8 mouse cellular contexts compared by ENCODE assay signal in genomic region chr11:98970191-98970925, GRCm38 (mm10). TPM values are rescaled to one million over a fixed set of nuclear protein-coding genes. Genes with fewer than 3 reads are reported as not detected.
DNase-seq lines count a peak whose midpoint lies in the region; ATAC-seq and TF ChIP-seq lines count a peak whose summit lies in the region.

No protein-coding gene starts in this region.

- peaks cover 65% of the 10 kb centered on the region for H3K4me1 ChIP-seq in midbrain, embryonic 10.5 days
- H3K4me1 ChIP-seq in midbrain, postnatal 0 days (ENCODE audit: insufficient read depth, low read length) = peaks cover 11% of the 10 kb centered on the region
- H3K4me1 ChIP-seq in kidney, adult 2 months (ENCODE audit: control insufficient read depth, insufficient read depth, low read length) = peaks cover 14% of the 10 kb centered on the region; the same call in 1 of the 2 replicates
- peaks cover 70% of the 10 kb centered on the region for H3K4me1 ChIP-seq in neural tube, embryonic 15.5 days

- DNase-seq in CD4-positive, CD25-positive, alpha-beta regulatory T cell, adult 2 months (ENCODE audit: low read depth, low spot score) = peak; percentile 30
- no peak for DNase-seq in midbrain, embryonic 10.5 days (ENCODE audit: low spot score)
- DNase-seq in midbrain, postnatal 0 days (ENCODE audit: low spot score) = no peak
- DNase-seq in kidney, adult 2 months = peak; percentile 94
- no peak for DNase-seq in layer of hippocampus, postnatal 36 days

- no peak overlapping the region for H3K9ac ChIP-seq in midbrain, postnatal 0 days (replicated peaks; ENCODE audit: low read length, poor library complexity, severe bottlenecking)
- no peak overlapping the region for H3K9ac ChIP-seq in neural tube, embryonic 15.5 days (replicated peaks)

- TF ChIP-seq CTCF in midbrain, postnatal 0 days (IDR thresholded peaks at IDR 0.05) = no peak
- TF ChIP-seq CTCF in kidney, adult 2 months (conservative IDR thresholded peaks at IDR 0.05; ENCODE audit: insufficient read depth, insufficient read length, low read depth, low read length) = no peak

- H3K27me3 ChIP-seq in midbrain, embryonic 10.5 days (ENCODE audit: low read depth, poor library complexity, severe bottlenecking) = peaks cover 28% of the 10 kb centered on the region
- H3K27me3 ChIP-seq in midbrain, postnatal 0 days (ENCODE audit: insufficient read depth, low read length) = no peaks in the 10 kb centered on the region
- no peaks in the 10 kb centered on the region for H3K27me3 ChIP-seq in kidney, adult 2 months (replicated peaks; ENCODE audit: control insufficient read depth, insufficient read depth, low read length)
- H3K27me3 ChIP-seq in neural tube, embryonic 15.5 days (replicated peaks) = no peaks in the 10 kb centered on the region

- no peak for ATAC-seq in CD4-positive, CD25-positive, alpha-beta regulatory T cell, adult 4 months
- no peak for ATAC-seq in midbrain, postnatal 0 days (ENCODE audit: low FRiP score)
- ATAC-seq in neural tube, embryonic 15.5 days (ENCODE audit: low FRiP score) = no peak
- no peak for ATAC-seq in frontal cortex, adult (ENCODE audit: low TSS enrichment)

- peaks cover 60% of the 10 kb centered on the region for H3K36me3 ChIP-seq in midbrain, embryonic 10.5 days
- H3K36me3 ChIP-seq in midbrain, postnatal 0 days (ENCODE audit: insufficient read depth, low read length) = peaks cover 20% of the 10 kb centered on the region
- H3K36me3 ChIP-seq in kidney, adult 2 months (ENCODE audit: control insufficient read depth, insufficient read depth, low read length) = no peaks in the 10 kb centered on the region
- peaks cover 26% of the 10 kb centered on the region for H3K36me3 ChIP-seq in neural tube, embryonic 15.5 days

- peak overlapping the region; percentile 85 for H3K27ac ChIP-seq in midbrain, embryonic 10.5 days (replicated peaks)
- no peak overlapping the region for H3K27ac ChIP-seq in midbrain, postnatal 0 days (ENCODE audit: low read depth, low read length)
- no peak overlapping the region for H3K27ac ChIP-seq in kidney, adult 2 months (ENCODE audit: insufficient read depth, low read depth, low read length)
- H3K27ac ChIP-seq in neural tube, embryonic 15.5 days (replicated peaks) = peak overlapping the region; percentile 83

- H3K4me2 ChIP-seq in midbrain, postnatal 0 days (ENCODE audit: low read depth, low read length, poor library complexity, severe bottlenecking) = no peak overlapping the region
- H3K4me2 ChIP-seq in neural tube, embryonic 15.5 days = peak overlapping the region; percentile 43

- H3K4me3 ChIP-seq in midbrain, embryonic 10.5 days = peak overlapping the region; percentile 46; the same call in 1 of the 2 replicates
- no peak overlapping the region for H3K4me3 ChIP-seq in midbrain, postnatal 0 days (ENCODE audit: low read depth, low read length)
- no peak overlapping the region for H3K4me3 ChIP-seq in kidney, adult 2 months (ENCODE audit: insufficient read depth, low read depth, low read length)
- H3K4me3 ChIP-seq in neural tube, embryonic 15.5 days (replicated peaks) = no peak overlapping the region

- H3K9me3 ChIP-seq in midbrain, embryonic 10.5 days (replicated peaks) = no peaks in the 10 kb centered on the region
- H3K9me3 ChIP-seq in midbrain, postnatal 0 days (ENCODE audit: low read length) = no peaks in the 10 kb centered on the region
- no peaks in the 10 kb centered on the region for H3K9me3 ChIP-seq in neural tube, embryonic 15.5 days (replicated peaks)

- 76% methylated on average over 29 of the region's 29 CpGs for WGBS in midbrain, embryonic 10.5 days
- 66% methylated on average over 29 of the region's 29 CpGs for WGBS in midbrain, postnatal 0 days
- WGBS in kidney, adult 2 months = 59% methylated on average over 29 of the region's 29 CpGs
- 35% methylated on average over 29 of the region's 29 CpGs for WGBS in neural tube, embryonic 15.5 days

- TF ChIP-seq POLR2A in kidney, adult 2 months (IDR thresholded peaks at IDR 0.05; ENCODE audit: low read depth, low read length) = no peak

RNA-seq across cellular contexts. Expression of gene Gjd3, which starts 12.5 kb away (rescaled TPM):
- polyA plus RNA-seq in CD4-positive, CD25-positive, alpha-beta regulatory T cell, adult 4 months (2017; shearing (Covaris generic)) = not detected
- 0.16 TPM in 1 of 2 replicates, not detected in the other for polyA plus RNA-seq in midbrain, embryonic 10.5 days (2016; fragmentation: Nextera tagmentation; extraction: Ambion mirVana)
- 3.0 and 5.1 TPM in 2 replicates for total RNA-seq in midbrain, postnatal 0 days (2014; rRNA removed)
- polyA plus RNA-seq in midbrain, postnatal 0 days (2015; fragmentation: Nextera tagmentation; extraction: Ambion mirVana) = 4.5 and 5.1 TPM in 2 replicates
- 0.34 and 0.57 TPM in 2 replicates for polyA plus RNA-seq in kidney, adult 2 months (2012; rRNA removed)
- 2.2 and 3.0 TPM in 2 replicates for polyA plus RNA-seq in neural tube, embryonic 15.5 days (2015; fragmentation: Nextera tagmentation; extraction: Ambion mirVana)
- total RNA-seq in layer of hippocampus, postnatal 36 days (2021) = 1 to 10 TPM in 1 of 2 experiments, under 1 TPM in 1; 0.96 to 1.1 TPM

RNA-seq across cellular contexts. Expression of gene Rara, which starts 42.7 kb away (rescaled TPM):
- 1 to 10 TPM; 8.6 to 8.9 TPM for polyA plus RNA-seq in CD4-positive, CD25-positive, alpha-beta regulatory T cell, adult 4 months (2017; shearing (Covaris generic))
- polyA plus RNA-seq in midbrain, embryonic 10.5 days (2016; fragmentation: Nextera tagmentation; extraction: Ambion mirVana) = 15.5 and 16.1 TPM in 2 replicates
- total RNA-seq in midbrain, postnatal 0 days (2014; rRNA removed) = 14.3 and 20.4 TPM in 2 replicates
- 8.2 and 8.7 TPM in 2 replicates for polyA plus RNA-seq in midbrain, postnatal 0 days (2015; fragmentation: Nextera tagmentation; extraction: Ambion mirVana)
- 18.0 and 19.6 TPM in 2 replicates for polyA plus RNA-seq in kidney, adult 2 months (2012; rRNA removed)
- polyA plus RNA-seq in neural tube, embryonic 15.5 days (2015; fragmentation: Nextera tagmentation; extraction: Ambion mirVana) = 17.3 and 19.9 TPM in 2 replicates
- total RNA-seq in layer of hippocampus, postnatal 36 days (2021) = 10 to 100 TPM; 18.5 to 18.7 TPM

RNA-seq across cellular contexts. Expression of gene Top2a, which starts 53.6 kb away (rescaled TPM):
- polyA plus RNA-seq in CD4-positive, CD25-positive, alpha-beta regulatory T cell, adult 4 months (2017; shearing (Covaris generic)) = 10 to 100 TPM; 39.6 to 58.8 TPM
- 357 and 364 TPM in 2 replicates for polyA plus RNA-seq in midbrain, embryonic 10.5 days (2016; fragmentation: Nextera tagmentation; extraction: Ambion mirVana)
- 13.9 and 21.1 TPM in 2 replicates for total RNA-seq in midbrain, postnatal 0 days (2014; rRNA removed)
- polyA plus RNA-seq in midbrain, postnatal 0 days (2015; fragmentation: Nextera tagmentation; extraction: Ambion mirVana) = 7.4 and 10.0 TPM in 2 replicates
- polyA plus RNA-seq in kidney, adult 2 months (2012; rRNA removed) = 0.72 and 1.1 TPM in 2 replicates
- 25.8 and 71.2 TPM in 2 replicates for polyA plus RNA-seq in neural tube, embryonic 15.5 days (2015; fragmentation: Nextera tagmentation; extraction: Ambion mirVana)
- total RNA-seq in layer of hippocampus, postnatal 36 days (2021) = 1 to 10 TPM; 2.7 to 3.3 TPM

Comparison
In these comparisons a context has a peak if more than half of its experiments do, and no peak if none do; other contexts are left out.
1. H3K27ac ChIP-seq: peak in midbrain, embryonic 10.5 days (single experiment) and neural tube, embryonic 15.5 days (single experiment); none in midbrain, postnatal 0 days (single experiment) and kidney, adult 2 months (single experiment).
2. DNase-seq: peak in CD4-positive, CD25-positive, alpha-beta regulatory T cell, adult 2 months (single experiment) and kidney, adult 2 months (single experiment); none in midbrain, embryonic 10.5 days (single experiment), midbrain, postnatal 0 days (single experiment) and layer of hippocampus, postnatal 36 days (0 of 2).